Mouse (Mus musculus): Measurements from ENCODE around the gene Cyp19a1. TPM values are rescaled to one million over a fixed set of nuclear protein-coding genes. Genes with fewer than 3 reads are reported as not detected.

Gene Cyp19a1
- polyA plus RNA-seq, 1 experiment from 2014 or later, result not detected

- no peak overlapping the region for H3K4me3 ChIP-seq (ENCODE audit: low read depth, low read length)
- no peak overlapping the region for H3K27ac ChIP-seq (ENCODE audit: low read length)
- H3K9me3 ChIP-seq (ENCODE audit: control insufficient read depth, low read depth, low read length), result no peaks in the 10 kb centered on the region
- no peak overlapping the region for H3K9ac ChIP-seq (replicated peaks; ENCODE audit: low read depth, low read length)
- H3K4me2 ChIP-seq (replicated peaks; ENCODE audit: low read depth, low read length), result no peak overlapping the region
- H3K36me3 ChIP-seq (ENCODE audit: control insufficient read depth, insufficient read depth, low read length), result no peaks in the 10 kb centered on the region
- ATAC-seq (ENCODE audit: insufficient number of reproducible peaks, insufficient read depth, low FRiP score, low read depth), result no peak
- 75% methylated on average over 5 of the region's 5 CpGs for WGBS
- H3K27me3 ChIP-seq (ENCODE audit: control insufficient read depth, insufficient read depth, low read length), result no peaks in the 10 kb centered on the region
- no peaks in the 10 kb centered on the region for H3K4me1 ChIP-seq (ENCODE audit: control insufficient read depth, insufficient read depth, low read length)
These were observed 114.2 kb downstream of the Cyp19a1 start for GRCm38 (mm10) chr9:54153679-54154078.

- no peak overlapping the region for H3K27ac ChIP-seq (ENCODE audit: low read length)
- WGBS, result 88% methylated on average over 1 of the region's 1 CpGs
- no peaks in the 10 kb centered on the region for H3K4me1 ChIP-seq (ENCODE audit: control insufficient read depth, insufficient read depth, low read length)
- H3K36me3 ChIP-seq (ENCODE audit: control insufficient read depth, insufficient read depth, low read length), result no peaks in the 10 kb centered on the region
- H3K4me3 ChIP-seq (ENCODE audit: low read depth, low read length), result no peak overlapping the region
- H3K9ac ChIP-seq (replicated peaks; ENCODE audit: low read depth, low read length), result no peak overlapping the region
- no peak overlapping the region for H3K4me2 ChIP-seq (replicated peaks; ENCODE audit: low read depth, low read length)
- H3K9me3 ChIP-seq (ENCODE audit: control insufficient read depth, low read depth, low read length), result no peaks in the 10 kb centered on the region
- no peak for ATAC-seq (ENCODE audit: insufficient number of reproducible peaks, insufficient read depth, low FRiP score, low read depth)
- H3K27me3 ChIP-seq (ENCODE audit: control insufficient read depth, insufficient read depth, low read length), result no peaks in the 10 kb centered on the region
These were observed 128.7 kb downstream of the Cyp19a1 start for GRCm38 (mm10) chr9:54139191-54139590.

Other genes with a start within 250 kb of the Cyp19a1 start
- gene Tnfaip8l3, start 199.7 kb downstream of the Cyp19a1 start, polyA plus RNA-seq (2014; fragmentation: Nextera tagmentation; extraction: Ambion mirVana), result 0.07 TPM in 1 of 2 replicates, not detected in the other
- not detected in 2 replicates for gene Gldn, start 18.4 kb upstream of the Cyp19a1 start, polyA plus RNA-seq (2014; fragmentation: Nextera tagmentation; extraction: Ambion mirVana)
- gene Dmxl2, start 233.5 kb upstream of the Cyp19a1 start, polyA plus RNA-seq (2014; fragmentation: Nextera tagmentation; extraction: Ambion mirVana), result 7.0 and 7.2 TPM in 2 replicates

Measured in stomach, embryonic 14.5 days (tissue).